Mouse (Mus musculus): ENCODE measurements around the gene Tfcp2. TPM values are rescaled to one million over a fixed set of nuclear protein-coding genes. Genes with fewer than 3 reads are reported as not detected.

Tfcp2 gene
- 22.5 and 25.9 TPM in 2 replicates for polyA plus RNA-seq (2015; fragmentation: Nextera tagmentation; extraction: Ambion mirVana)

GRCm38 (mm10) chr15:100551326-100552307, at the start of gene Tfcp2:
Gene Tfcp2 (minus strand): TSS chr15:100552008.
- H3K4me1 ChIP-seq = peaks cover 9% of the 10 kb centered on the region; the same call in 1 of the 2 replicates
- WGBS = under 1% methylated on average over 82 of the region's 84 CpGs
- H3K27ac ChIP-seq = peak within 1 kb of the TSS; percentile 93
- peak within 1 kb of the TSS; percentile 88 for H3K9ac ChIP-seq
- no peaks in the 10 kb centered on the region for H3K27me3 ChIP-seq (replicated peaks)
- ATAC-seq (ENCODE audit: insufficient read depth, low FRiP score, low read depth) = peak; percentile 99
- peak within 1 kb of the TSS; percentile 85 for H3K4me3 ChIP-seq (replicated peaks)
- 0 out of 2 replicates have a peak, but pooled peaks cover 6% of the 10 kb centered on the region for H3K36me3 ChIP-seq
- H3K9me3 ChIP-seq = no peaks in the 10 kb centered on the region
- peak within 1 kb of the TSS; percentile 86 for H3K4me2 ChIP-seq

GRCm38 (mm10) chr15:100600696-100601272, 49.0 kb upstream of the Tfcp2 start:
- 26% methylated on average over 21 of the region's 21 CpGs for WGBS
- no peaks in the 10 kb centered on the region for H3K36me3 ChIP-seq
- H3K4me3 ChIP-seq (replicated peaks) = peak overlapping the region; percentile 79; the same call in 1 of the 2 replicates
- 0 out of 2 replicates have a peak, but pooled peaks cover 5% of the 10 kb centered on the region for H3K27me3 ChIP-seq (replicated peaks)
- H3K27ac ChIP-seq = no peak overlapping the region
- H3K4me2 ChIP-seq = peak overlapping the region; percentile 98
- H3K9ac ChIP-seq = no peak overlapping the region
- ATAC-seq (ENCODE audit: insufficient read depth, low FRiP score, low read depth) = no peak
- H3K4me1 ChIP-seq = 0 out of 2 replicates have a peak, but pooled peaks cover 5% of the 10 kb centered on the region
- H3K9me3 ChIP-seq = no peaks in the 10 kb centered on the region

DNA sequence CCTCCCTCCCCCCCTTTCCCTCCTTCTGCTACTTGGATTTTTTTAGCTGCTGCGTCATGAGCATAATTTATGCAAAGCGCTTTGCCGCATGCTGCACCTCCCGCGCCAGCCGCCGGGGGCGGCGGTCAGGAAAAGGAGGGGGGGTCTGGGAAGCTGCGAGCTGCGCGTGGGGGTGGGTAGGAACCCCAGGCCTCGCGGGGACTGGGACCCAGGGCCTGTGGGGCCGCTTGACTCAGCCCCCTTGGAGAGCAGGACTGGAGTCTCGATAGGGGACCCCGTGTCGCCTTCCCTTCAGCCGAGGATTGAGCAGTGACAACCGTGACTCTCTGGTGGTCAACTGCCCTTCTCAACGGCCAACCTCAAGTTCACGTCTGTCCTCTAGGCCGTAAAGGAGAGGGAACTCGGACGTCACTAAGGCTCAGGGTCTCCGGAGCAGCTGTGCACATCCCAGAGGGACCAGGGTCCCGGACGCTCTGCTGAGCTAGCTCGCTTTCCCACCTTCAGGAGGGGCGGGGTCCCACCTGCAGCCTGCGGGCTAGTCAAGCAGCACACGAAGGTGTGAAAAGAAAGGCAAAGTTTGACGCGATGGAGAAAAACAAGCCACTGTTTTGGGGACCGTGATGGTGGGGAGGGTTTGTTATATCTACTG, 48.4 kb upstream of the Tfcp2 start:
- 0 out of 2 replicates have a peak, but pooled peaks cover 5% of the 10 kb centered on the region for H3K27me3 ChIP-seq (replicated peaks)
- peak overlapping the region; percentile 98 for H3K4me2 ChIP-seq
- 2% methylated on average over 29 of the region's 35 CpGs for WGBS
- no peaks in the 10 kb centered on the region for H3K36me3 ChIP-seq
- peak overlapping the region; percentile 78 for H3K9ac ChIP-seq
- peak; percentile 47 for ATAC-seq (ENCODE audit: insufficient read depth, low FRiP score, low read depth)
- H3K4me3 ChIP-seq (replicated peaks) = peak overlapping the region; percentile 79
- H3K9me3 ChIP-seq = no peaks in the 10 kb centered on the region
- H3K4me1 ChIP-seq = 0 out of 2 replicates have a peak, but pooled peaks cover 5% of the 10 kb centered on the region
- H3K27ac ChIP-seq = no peak overlapping the region

DNA sequence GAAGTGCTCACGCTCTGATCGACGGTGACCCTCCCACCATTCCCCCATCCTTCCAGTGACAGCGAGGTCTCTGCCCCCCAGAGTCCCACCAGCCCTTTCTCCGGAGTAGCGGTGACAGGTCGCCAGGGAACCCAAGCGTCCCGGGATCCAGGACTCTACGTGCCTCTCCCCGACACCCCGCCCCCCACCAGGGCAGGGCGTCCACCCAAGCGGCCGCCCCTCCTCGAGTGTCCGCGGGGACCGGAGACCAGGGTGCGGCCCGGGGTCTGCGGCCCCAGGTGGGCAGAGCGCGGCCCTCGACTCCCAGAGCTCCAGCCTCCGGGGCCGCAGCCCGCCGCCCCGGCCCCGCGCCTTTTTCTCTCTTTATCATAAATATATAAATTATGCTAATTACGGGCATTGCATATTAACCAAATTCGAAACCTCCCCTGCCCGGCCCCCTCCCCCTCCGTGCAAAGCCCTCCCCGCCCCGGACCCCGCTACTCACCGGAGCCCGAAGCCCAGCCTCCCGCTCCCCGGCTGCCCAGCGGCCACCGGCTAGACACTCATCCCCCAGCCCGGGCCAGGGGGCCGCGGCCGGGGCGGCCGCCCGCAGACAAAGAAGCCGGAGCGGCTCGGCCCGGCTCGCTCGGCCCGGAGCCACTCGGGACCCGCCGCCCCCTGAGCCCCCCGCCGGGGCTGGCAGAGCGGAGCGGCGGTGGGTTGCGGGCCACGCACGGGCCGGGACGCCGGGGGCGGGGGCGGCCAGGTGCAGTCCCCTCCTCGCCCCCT, 47.7 kb upstream of the Tfcp2 start, which contains the start of gene Pou6f1:
Gene Pou6f1, minus strand, starts transcription at position 709 of the 771 bp plus-strand sequence.
- under 1% methylated on average over 68 of the region's 76 CpGs for WGBS

GRCm38 (mm10) chr15:100598883-100599275, 47.1 kb upstream of the Tfcp2 start:
- Histone ChIP-seq H3K9ac (peak overlapping the region; percentile 78; the same call in 1 of the 2 replicates), H3K27me3 (replicated peaks) (0 out of 2 replicates have a peak, but pooled peaks cover 5% of the 10 kb centered on the region), H3K27ac (no peak overlapping the region), H3K9me3 (no peaks in the 10 kb centered on the region), H3K4me2 (peak overlapping the region; percentile 98), H3K4me3 (replicated peaks) (peak overlapping the region; percentile 79), H3K4me1 (0 out of 2 replicates have a peak, but pooled peaks cover 5% of the 10 kb centered on the region), H3K36me3 (no peaks in the 10 kb centered on the region)
- ATAC-seq (ENCODE audit: insufficient read depth, low FRiP score, low read depth) = no peak
- WGBS = 2% methylated on average over 12 of the region's 12 CpGs

More for the DNA sequence above, 47.7 kb upstream of the Tfcp2 start, which contains the start of gene Pou6f1:
- Histone ChIP-seq H3K4me3 (replicated peaks) (peak within 1 kb of the TSS; percentile 79), H3K4me1 (0 out of 2 replicates have a peak, but pooled peaks cover 5% of the 10 kb centered on the region), H3K9ac (peak within 1 kb of the TSS; percentile 78), H3K4me2 (peak within 1 kb of the TSS; percentile 98), H3K36me3 (no peaks in the 10 kb centered on the region), H3K27me3 (replicated peaks) (0 out of 2 replicates have a peak, but pooled peaks cover 5% of the 10 kb centered on the region), H3K27ac (no peak within 1 kb of the TSS), H3K9me3 (no peaks in the 10 kb centered on the region)
- peak; percentile 41 for ATAC-seq (ENCODE audit: insufficient read depth, low FRiP score, low read depth)

DNA sequence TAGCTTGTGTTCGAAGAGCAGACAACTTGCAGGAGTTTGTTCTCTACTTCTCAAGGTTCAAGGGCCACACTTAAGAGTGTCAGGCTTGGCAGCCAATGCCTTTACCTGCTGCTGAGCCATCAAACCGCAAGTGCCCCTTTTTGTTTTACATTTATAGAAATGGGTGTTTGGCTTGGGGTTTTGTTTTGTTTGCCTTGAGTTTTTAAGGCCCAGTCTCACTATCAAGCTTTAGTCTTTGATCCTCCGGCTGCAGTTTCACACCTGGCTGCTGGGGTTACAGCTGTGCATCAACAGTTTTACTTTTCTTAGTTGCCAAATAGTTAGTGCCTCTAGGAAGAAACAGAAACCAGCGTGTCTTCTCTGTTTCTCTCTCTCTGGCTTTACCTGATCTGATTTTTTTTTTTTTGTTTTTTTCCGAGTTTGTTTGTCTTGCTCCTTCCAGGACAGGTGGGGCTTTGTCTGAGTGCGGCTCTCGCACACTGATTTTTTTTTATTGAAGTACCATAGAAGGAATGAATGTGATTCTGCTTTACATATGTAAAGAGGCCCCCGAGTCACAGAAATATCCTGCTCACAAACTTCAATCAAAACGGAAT, 46.6 kb upstream of the Tfcp2 start:
- peak overlapping the region; percentile 79 for H3K4me3 ChIP-seq (replicated peaks)
- H3K27me3 ChIP-seq (replicated peaks) = 0 out of 2 replicates have a peak, but pooled peaks cover 4% of the 10 kb centered on the region
- 0 out of 2 replicates have a peak, but pooled peaks cover 5% of the 10 kb centered on the region for H3K4me1 ChIP-seq
- no peak overlapping the region for H3K9ac ChIP-seq
- no peak for ATAC-seq (ENCODE audit: insufficient read depth, low FRiP score, low read depth)
- no peak overlapping the region for H3K27ac ChIP-seq
- no peaks in the 10 kb centered on the region for H3K9me3 ChIP-seq
- peak overlapping the region; percentile 98 for H3K4me2 ChIP-seq
- no peaks in the 10 kb centered on the region for H3K36me3 ChIP-seq
- 17% methylated on average over 9 of the region's 9 CpGs for WGBS

- Histone ChIP-seq H3K4me2 (no peak overlapping the region), H3K4me3 (replicated peaks) (no peak overlapping the region)
- no peak for ATAC-seq (ENCODE audit: insufficient read depth, low FRiP score, low read depth)
These were observed 41.0 kb upstream of the Tfcp2 start for GRCm38 (mm10) chr15:100592817-100593216.

DNA sequence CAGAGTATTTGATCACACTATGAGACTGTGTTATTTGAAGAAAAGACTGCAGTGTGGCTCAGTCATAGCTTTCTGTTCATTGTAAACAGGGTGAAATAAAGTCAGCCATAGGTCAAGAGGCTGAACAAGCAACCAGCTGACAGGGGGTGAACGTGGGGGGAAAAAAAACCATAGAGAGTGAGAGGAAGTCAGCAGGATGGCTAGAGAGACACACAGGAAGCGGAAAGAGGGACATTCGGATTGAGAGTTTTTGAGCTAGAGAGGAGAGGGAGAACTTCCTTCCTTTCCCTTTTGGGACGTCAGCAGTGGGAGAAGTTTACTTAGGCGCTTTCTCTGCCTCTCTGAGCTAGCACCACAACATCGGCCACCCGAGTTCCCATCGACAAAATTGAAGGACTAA, 38.6 kb upstream of the Tfcp2 start:
- Histone ChIP-seq H3K27me3 (replicated peaks) (no peaks in the 10 kb centered on the region), H3K27ac (no peak overlapping the region), H3K4me1 (no peaks in the 10 kb centered on the region), H3K36me3 (no peaks in the 10 kb centered on the region), H3K4me2 (no peak overlapping the region), H3K9ac (no peak overlapping the region), H3K4me3 (replicated peaks) (no peak overlapping the region), H3K9me3 (no peaks in the 10 kb centered on the region)
- 64% methylated on average over 8 of the region's 8 CpGs for WGBS
- ATAC-seq (ENCODE audit: insufficient read depth, low FRiP score, low read depth) = no peak

More at GRCm38 (mm10) chr15:100592817-100593216, 41.0 kb upstream of the Tfcp2 start:
- no peaks in the 10 kb centered on the region for H3K4me1 ChIP-seq
- 76% methylated on average over 6 of the region's 6 CpGs for WGBS
- no peaks in the 10 kb centered on the region for H3K36me3 ChIP-seq
- H3K9me3 ChIP-seq = no peaks in the 10 kb centered on the region
- H3K27me3 ChIP-seq (replicated peaks) = no peaks in the 10 kb centered on the region
- H3K9ac ChIP-seq = no peak overlapping the region
- H3K27ac ChIP-seq = no peak overlapping the region

- Histone ChIP-seq H3K27me3 (replicated peaks) (no peaks in the 10 kb centered on the region), H3K9me3 (no peaks in the 10 kb centered on the region), H3K36me3 (no peaks in the 10 kb centered on the region), H3K9ac (no peak overlapping the region), H3K4me2 (no peak overlapping the region), H3K4me3 (replicated peaks) (no peak overlapping the region), H3K27ac (no peak overlapping the region), H3K4me1 (no peaks in the 10 kb centered on the region)
- ATAC-seq (ENCODE audit: insufficient read depth, low FRiP score, low read depth) = no peak
- 76% methylated on average over 6 of the region's 6 CpGs for WGBS
These were observed 36.5 kb upstream of the Tfcp2 start for GRCm38 (mm10) chr15:100588297-100588696.

- Histone ChIP-seq H3K9me3 (no peaks in the 10 kb centered on the region), H3K4me1 (no peaks in the 10 kb centered on the region), H3K36me3 (no peaks in the 10 kb centered on the region), H3K4me3 (replicated peaks) (no peak overlapping the region), H3K9ac (no peak overlapping the region), H3K4me2 (no peak overlapping the region), H3K27me3 (replicated peaks) (no peaks in the 10 kb centered on the region), H3K27ac (no peak overlapping the region)
- no peak for ATAC-seq (ENCODE audit: insufficient read depth, low FRiP score, low read depth)
- 76% methylated on average over 4 of the region's 4 CpGs for WGBS
These were observed 35.4 kb upstream of the Tfcp2 start for GRCm38 (mm10) chr15:100587166-100587565.

Data from stomach, embryonic 15.5 days (tissue).